In genomic region chr1:191042106-191042505, GRCm38 (mm10) we compare ENCODE assay signal across 37 mouse cellular contexts. TPM values are rescaled to one million over a fixed set of nuclear protein-coding genes. Genes with fewer than 3 reads are reported as not detected.
"Had no signal": no experiment of that assay in that cellular context is flagged by ENCODE, and none has a peak within 500 bp of the region (broad histone marks: within the 10 kb centered on the region; RNA-seq: fewer than 3 reads in every experiment).

No protein-coding gene starts in this region.

- H3K4me3 ChIP-seq: heart, adult 2 months; heart, embryonic 13.5 days; heart, embryonic 15.5 days; hindbrain, embryonic 10.5 days; hindbrain, embryonic 12.5 days; intestine, embryonic 15.5 days; kidney, embryonic 15.5 days; limb, embryonic 13.5 days; limb, embryonic 15.5 days; liver, embryonic 12.5 days had no signal

- H3K36me3 ChIP-seq: heart, embryonic 13.5 days; heart, embryonic 15.5 days; hindbrain, embryonic 10.5 days; hindbrain, embryonic 12.5 days; intestine, embryonic 15.5 days; kidney, embryonic 15.5 days; limb, embryonic 13.5 days; limb, embryonic 15.5 days; liver, embryonic 12.5 days had no signal

- H3K4me1 ChIP-seq: heart, embryonic 13.5 days; heart, embryonic 15.5 days; hindbrain, embryonic 10.5 days; hindbrain, embryonic 12.5 days; intestine, embryonic 15.5 days; limb, embryonic 13.5 days; limb, embryonic 15.5 days had no signal

- H3K27me3 ChIP-seq: heart, embryonic 13.5 days; heart, embryonic 15.5 days; hindbrain, embryonic 12.5 days; intestine, embryonic 15.5 days; kidney, embryonic 15.5 days; limb, embryonic 13.5 days; limb, embryonic 15.5 days; liver, embryonic 12.5 days had no signal

- H3K9me3 ChIP-seq: heart, embryonic 13.5 days; heart, embryonic 15.5 days; hindbrain, embryonic 10.5 days; hindbrain, embryonic 12.5 days; intestine, embryonic 15.5 days; kidney, embryonic 15.5 days; limb, embryonic 13.5 days; limb, embryonic 15.5 days; liver, embryonic 12.5 days had no signal

- DNase-seq: gastrocnemius, postnatal 25 days; heart, adult 2 months; heart, postnatal 14 days; heart, postnatal 4 days; kidney, adult 18-20 months; kidney, adult 9 months; layer of hippocampus, adult 9-11 months; layer of hippocampus, postnatal 36 days; left cerebral cortex, postnatal 4 days had no signal

- H3K27ac ChIP-seq: heart, adult 2 months; heart, embryonic 13.5 days; heart, embryonic 15.5 days; hindbrain, embryonic 10.5 days; hindbrain, embryonic 12.5 days; hindbrain, embryonic 14.5 days; intestine, embryonic 15.5 days; kidney, embryonic 15.5 days; kidney, postnatal 0 days; limb, embryonic 13.5 days; limb, embryonic 15.5 days; liver, embryonic 12.5 days; liver, embryonic 14.5 days had no signal

RNA-seq across cellular contexts. Expression of gene Spata45, which starts 5.7 kb away (rescaled TPM):
- total RNA-seq: gastrocnemius, adult 8-10 months; gastrocnemius, postnatal 25 days; gastrocnemius, postnatal 4 days; granulocyte monocyte progenitor cell, adult 5-6 weeks; heart, adult 2 months; heart, postnatal 14 days; heart, postnatal 4 days; layer of hippocampus, adult 18-20 months; layer of hippocampus, adult 8-10 months; layer of hippocampus, postnatal 14 days; layer of hippocampus, postnatal 36 days; left cerebral cortex, adult 18-20 months; left cerebral cortex, adult 8-10 months; left cerebral cortex, postnatal 10 days; left cerebral cortex, postnatal 25 days; left cerebral cortex, postnatal 4 days; liver, adult 2 months had no signal
- polyA plus RNA-seq: heart, adult 2 months; heart, embryonic 13.5 days; heart, embryonic 15.5 days; heart, postnatal 0 days; hindbrain, embryonic 10.5 days; hindbrain, embryonic 12.5 days; hindbrain, embryonic 14.5 days; hindbrain, embryonic 16.5 days; intestine, embryonic 15.5 days; kidney, embryonic 15.5 days; kidney, postnatal 0 days; large intestine, adult 2 months; limb, embryonic 11.5 days; limb, embryonic 13.5 days; limb, embryonic 15.5 days; liver, adult 2 months; liver, embryonic 12.5 days; liver, embryonic 14.5 days; liver, embryonic 16.5 days had no signal

RNA-seq across cellular contexts. Expression of gene Batf3, which starts 55.5 kb away (rescaled TPM):
- total RNA-seq: gastrocnemius, adult 8-10 months; granulocyte monocyte progenitor cell, adult 5-6 weeks; heart, postnatal 14 days; layer of hippocampus, postnatal 14 days had no signal
